Mouse (Mus musculus): ENCODE measurements around the gene Dhx58. TPM values are rescaled to one million over a fixed set of nuclear protein-coding genes. Genes with fewer than 3 reads are reported as not detected.
A peak's percentile ranks its signal among the peaks of the same experiment; 100 is the strongest.

The Dhx58 gene
- polyA plus RNA-seq, 1 experiment from 2014 or later, result 2.7 TPM

GRCm38 (mm10) chr11:100736746-100737080 lies 32.6 kb upstream of the Dhx58 start:
- peaks cover 20% of the 10 kb centered on the region for H3K4me1 ChIP-seq
- no peak overlapping the region for H3K9ac ChIP-seq
- H3K27ac ChIP-seq, result no peak overlapping the region
- peaks cover 14% of the 10 kb centered on the region; the same call in 1 of the 2 replicates for H3K36me3 ChIP-seq
- 83% methylated on average over 4 of the region's 4 CpGs for WGBS
- no peaks in the 10 kb centered on the region for H3K9me3 ChIP-seq (replicated peaks)
- H3K27me3 ChIP-seq, result no peaks in the 10 kb centered on the region
- no peak for ATAC-seq (ENCODE audit: low FRiP score)
- H3K4me2 ChIP-seq (replicated peaks), result peak overlapping the region; percentile 89
- peak overlapping the region; percentile 84 for H3K4me3 ChIP-seq

DNA sequence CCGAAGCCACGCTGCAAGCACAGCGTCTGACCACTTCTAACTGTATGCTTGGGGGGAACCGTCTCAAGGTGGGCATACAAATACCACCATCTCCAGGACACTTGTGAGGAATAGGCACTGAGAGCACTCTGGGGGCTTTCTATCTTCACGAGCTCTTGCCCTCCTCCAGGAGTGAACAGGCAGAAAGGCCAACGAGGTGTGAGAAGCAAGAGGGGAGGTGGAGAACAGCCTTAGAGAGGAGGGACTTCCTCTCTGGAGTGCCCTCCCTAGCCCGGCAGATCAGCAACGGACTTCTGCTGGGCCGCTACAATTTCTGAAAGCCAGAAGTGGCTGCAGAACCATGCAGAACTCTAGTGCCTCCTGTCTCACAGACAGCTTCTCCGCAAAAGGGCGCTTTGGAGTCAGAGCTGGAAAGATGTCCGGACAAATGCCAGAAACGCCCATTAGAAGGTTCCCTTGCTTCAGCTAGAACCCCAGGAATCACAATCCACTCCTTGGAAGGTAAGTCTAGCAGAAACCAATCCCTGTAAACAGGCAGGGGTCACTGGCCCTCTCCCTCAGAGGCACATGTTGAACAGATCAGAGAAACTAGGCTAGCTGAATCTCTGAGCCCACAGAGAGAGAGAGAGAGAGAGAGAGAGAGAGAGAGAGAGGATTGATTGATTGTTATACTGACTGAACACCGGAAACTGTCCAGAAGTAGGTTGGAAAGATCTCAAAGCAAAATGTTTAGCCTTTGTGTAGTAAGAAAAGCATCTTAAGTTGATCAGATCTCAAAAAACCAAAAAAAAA lies 32.1 kb upstream of the Dhx58 start:
- Histone ChIP-seq H3K27me3 (no peaks in the 10 kb centered on the region), H3K9ac (0 out of 2 replicates have a peak overlapping the region, but pooled peaks have one; percentile 18), H3K36me3 (peaks cover 10% of the 10 kb centered on the region; the same call in 1 of the 2 replicates), H3K27ac (no peak overlapping the region), H3K9me3 (replicated peaks) (no peaks in the 10 kb centered on the region), H3K4me3 (peak overlapping the region; percentile 11; the same call in 1 of the 2 replicates), H3K4me2 (replicated peaks) (peak overlapping the region; percentile 22; the same call in 1 of the 2 replicates), H3K4me1 (peaks cover 20% of the 10 kb centered on the region)
- no peak for ATAC-seq (ENCODE audit: low FRiP score)
- WGBS, result 80% methylated on average over 14 of the region's 14 CpGs

DNA sequence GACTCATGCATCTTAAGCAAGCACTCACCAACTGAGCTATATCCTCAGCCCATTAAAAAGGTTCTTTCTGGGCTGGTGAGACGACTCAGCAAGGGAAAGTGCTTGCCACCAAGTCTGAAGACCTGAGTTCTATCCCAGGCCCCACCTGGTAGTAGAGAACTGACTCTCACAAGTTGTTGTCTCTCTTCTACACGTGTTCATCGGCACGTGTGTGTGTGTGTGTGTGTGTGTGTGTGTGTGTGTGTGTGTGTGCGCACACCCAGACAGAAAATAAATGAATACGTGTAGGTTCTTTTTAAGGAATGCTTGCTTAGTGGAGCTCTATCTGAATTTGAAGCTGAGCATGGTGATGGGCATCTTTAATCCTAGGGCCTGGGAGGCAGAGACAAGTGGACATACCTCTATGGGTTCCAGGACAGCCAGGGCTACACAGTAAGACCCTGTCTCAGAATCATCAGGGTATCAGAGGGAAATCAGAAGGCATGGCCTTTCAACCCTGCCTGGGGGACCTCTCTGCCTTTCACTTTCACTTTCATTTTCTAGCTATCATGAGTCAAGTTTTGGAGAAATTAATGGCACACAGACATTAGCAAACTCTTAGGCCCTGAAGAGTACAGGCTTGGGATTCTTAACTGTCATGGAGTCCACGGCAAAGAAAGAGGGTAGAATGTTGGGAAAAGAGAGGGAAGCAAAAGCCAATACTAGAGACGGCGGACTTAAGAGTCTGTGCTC lies 31.2 kb upstream of the Dhx58 start:
- Histone ChIP-seq H3K27ac (no peak overlapping the region), H3K36me3 (peaks cover 10% of the 10 kb centered on the region; the same call in 1 of the 2 replicates), H3K9ac (no peak overlapping the region), H3K4me2 (replicated peaks) (no peak overlapping the region), H3K4me1 (peaks cover 20% of the 10 kb centered on the region), H3K9me3 (replicated peaks) (no peaks in the 10 kb centered on the region), H3K4me3 (no peak overlapping the region), H3K27me3 (no peaks in the 10 kb centered on the region)
- WGBS, result 92% methylated on average over 9 of the region's 9 CpGs
- no peak for ATAC-seq (ENCODE audit: low FRiP score)

GRCm38 (mm10) chr11:100730477-100731205 lies 26.6 kb upstream of the Dhx58 start:
- Histone ChIP-seq H3K36me3 (peaks cover 21% of the 10 kb centered on the region), H3K4me3 (no peak overlapping the region), H3K27me3 (no peaks in the 10 kb centered on the region), H3K27ac (no peak overlapping the region), H3K4me2 (replicated peaks) (no peak overlapping the region), H3K9ac (no peak overlapping the region), H3K9me3 (replicated peaks) (no peaks in the 10 kb centered on the region), H3K4me1 (no peaks in the 10 kb centered on the region)
- no peak for ATAC-seq (ENCODE audit: low FRiP score)
- 90% methylated on average over 6 of the region's 6 CpGs for WGBS

DNA sequence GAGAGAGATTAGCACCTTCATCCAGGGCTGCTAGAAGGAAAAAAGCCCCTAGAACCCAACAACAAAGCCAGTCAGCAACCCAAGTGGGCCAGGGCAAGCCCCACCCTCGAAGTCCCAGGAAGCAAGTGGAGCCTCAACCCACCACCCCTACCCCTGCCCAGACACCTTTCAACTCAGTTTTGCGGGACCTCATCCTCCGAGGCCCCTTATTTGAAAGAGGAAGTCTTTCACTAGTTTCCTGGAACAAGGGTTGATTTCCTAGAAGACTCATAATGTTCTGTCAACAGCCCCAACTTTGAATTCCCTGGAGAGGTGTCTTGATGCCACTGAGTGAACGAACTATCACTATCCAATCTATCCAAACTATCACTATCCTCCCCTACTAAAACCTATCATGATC lies 25.9 kb upstream of the Dhx58 start:
- ATAC-seq (ENCODE audit: low FRiP score), result no peak
- Histone ChIP-seq H3K4me2 (replicated peaks) (no peak overlapping the region), H3K27ac (no peak overlapping the region), H3K9me3 (replicated peaks) (no peaks in the 10 kb centered on the region), H3K4me3 (no peak overlapping the region), H3K27me3 (no peaks in the 10 kb centered on the region), H3K36me3 (peaks cover 21% of the 10 kb centered on the region), H3K9ac (no peak overlapping the region), H3K4me1 (peaks cover 4% of the 10 kb centered on the region)
- WGBS, result 95% methylated on average over 4 of the region's 4 CpGs

- WGBS, result 87% methylated on average over 6 of the region's 6 CpGs
- H3K27me3 ChIP-seq, result no peaks in the 10 kb centered on the region
- peaks cover 21% of the 10 kb centered on the region for H3K36me3 ChIP-seq
- H3K9ac ChIP-seq, result no peak overlapping the region
- H3K27ac ChIP-seq, result no peak overlapping the region
- H3K4me3 ChIP-seq, result no peak overlapping the region
- H3K4me2 ChIP-seq (replicated peaks), result no peak overlapping the region
- no peak for ATAC-seq (ENCODE audit: low FRiP score)
- no peaks in the 10 kb centered on the region for H3K9me3 ChIP-seq (replicated peaks)
- H3K4me1 ChIP-seq, result peaks cover 6% of the 10 kb centered on the region
Measured at GRCm38 (mm10) chr11:100728601-100729000, 24.5 kb upstream of the Dhx58 start.

DNA sequence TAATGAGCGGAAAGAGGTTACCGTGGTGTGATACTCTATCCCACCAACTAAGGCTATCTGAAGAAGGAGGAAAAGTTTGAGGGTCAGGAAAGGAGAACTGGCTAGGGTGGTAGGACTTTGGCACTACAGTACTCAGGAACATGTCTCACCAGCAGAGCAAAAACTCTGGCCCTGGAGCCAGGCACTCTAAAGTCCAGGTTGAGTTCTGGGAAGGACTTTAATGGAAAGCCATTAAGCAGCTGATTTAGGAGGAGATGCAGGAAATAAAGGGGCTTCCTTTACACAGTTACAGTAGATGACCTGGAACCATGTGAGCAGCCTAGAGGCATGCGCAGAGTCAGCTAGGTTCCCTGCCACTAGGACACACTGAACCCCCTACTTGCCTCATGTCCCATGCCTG lies 23.1 kb upstream of the Dhx58 start:
- H3K9me3 ChIP-seq (replicated peaks), result no peaks in the 10 kb centered on the region
- no peak overlapping the region for H3K27ac ChIP-seq
- H3K4me1 ChIP-seq, result peaks cover 10% of the 10 kb centered on the region
- no peaks in the 10 kb centered on the region for H3K27me3 ChIP-seq
- ATAC-seq (ENCODE audit: low FRiP score), result no peak
- H3K4me2 ChIP-seq (replicated peaks), result no peak overlapping the region
- 93% methylated on average over 3 of the region's 3 CpGs for WGBS
- peaks cover 10% of the 10 kb centered on the region for H3K36me3 ChIP-seq
- H3K4me3 ChIP-seq, result no peak overlapping the region
- no peak overlapping the region for H3K9ac ChIP-seq

- Histone ChIP-seq H3K4me2 (replicated peaks) (no peak overlapping the region), H3K4me1 (peaks cover 17% of the 10 kb centered on the region), H3K27ac (no peak overlapping the region), H3K9ac (no peak overlapping the region), H3K27me3 (no peaks in the 10 kb centered on the region), H3K4me3 (no peak overlapping the region), H3K36me3 (peaks cover 10% of the 10 kb centered on the region), H3K9me3 (replicated peaks) (no peaks in the 10 kb centered on the region)
- 51% methylated on average over 5 of the region's 5 CpGs for WGBS
- ATAC-seq (ENCODE audit: low FRiP score), result no peak
Measured at GRCm38 (mm10) chr11:100724919-100725512, 20.9 kb upstream of the Dhx58 start.

GRCm38 (mm10) chr11:100722493-100723028 lies 18.5 kb upstream of the Dhx58 start:
- Histone ChIP-seq H3K4me1 (peaks cover 17% of the 10 kb centered on the region), H3K9me3 (replicated peaks) (no peaks in the 10 kb centered on the region), H3K4me2 (replicated peaks) (no peak overlapping the region), H3K9ac (no peak overlapping the region), H3K36me3 (peaks cover 22% of the 10 kb centered on the region), H3K27me3 (no peaks in the 10 kb centered on the region), H3K27ac (no peak overlapping the region), H3K4me3 (no peak overlapping the region)
- no peak for ATAC-seq (ENCODE audit: low FRiP score)
- 70% methylated on average over 2 of the region's 2 CpGs for WGBS

GRCm38 (mm10) chr11:100721776-100722492 lies 17.9 kb upstream of the Dhx58 start:
- Histone ChIP-seq H3K27me3 (no peaks in the 10 kb centered on the region), H3K36me3 (peaks cover 28% of the 10 kb centered on the region), H3K4me1 (peaks cover 17% of the 10 kb centered on the region), H3K27ac (no peak overlapping the region; the same call in 1 of the 2 replicates), H3K4me2 (replicated peaks) (no peak overlapping the region), H3K9ac (no peak overlapping the region), H3K9me3 (replicated peaks) (no peaks in the 10 kb centered on the region), H3K4me3 (no peak overlapping the region)
- WGBS, result 75% methylated on average over 8 of the region's 8 CpGs
- no peak for ATAC-seq (ENCODE audit: low FRiP score)

DNA sequence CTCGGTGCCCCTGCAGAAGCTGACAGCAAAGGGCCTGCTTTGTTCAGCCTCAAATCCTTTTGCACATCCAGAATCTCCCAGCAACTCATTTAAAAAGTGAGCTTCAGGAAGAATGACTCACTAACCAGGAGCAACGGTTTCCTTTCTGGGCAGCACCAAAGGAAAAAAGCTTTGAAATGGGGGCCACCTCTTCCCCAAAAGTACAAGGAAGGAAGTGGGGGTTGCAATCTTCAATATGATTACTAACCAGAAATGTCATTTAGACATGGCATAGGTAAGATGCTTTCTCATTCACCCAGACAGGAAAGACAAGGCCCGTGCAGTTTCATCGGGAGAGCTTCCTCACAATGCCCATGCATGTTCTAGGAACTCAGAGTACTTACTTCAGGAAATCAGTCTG lies 17.2 kb upstream of the Dhx58 start:
- no peak for ATAC-seq (ENCODE audit: low FRiP score)
- peaks cover 17% of the 10 kb centered on the region for H3K4me1 ChIP-seq
- no peak overlapping the region for H3K4me2 ChIP-seq (replicated peaks)
- H3K27ac ChIP-seq, result peak overlapping the region; percentile 46
- H3K9me3 ChIP-seq (replicated peaks), result no peaks in the 10 kb centered on the region
- 74% methylated on average over 4 of the region's 4 CpGs for WGBS
- no peaks in the 10 kb centered on the region for H3K27me3 ChIP-seq
- H3K36me3 ChIP-seq, result peaks cover 35% of the 10 kb centered on the region
- no peak overlapping the region for H3K4me3 ChIP-seq
- no peak overlapping the region for H3K9ac ChIP-seq
